Mouse (Mus musculus) hindbrain, embryonic 13.5 days (tissue): ENCODE measurements around the gene St3gal5. TPM values are rescaled to one million over a fixed set of nuclear protein-coding genes. Genes with fewer than 3 reads are reported as not detected.
A peak's percentile ranks its signal among the peaks of the same experiment; 100 is the strongest.

ENCODE experiments used
- ATAC-seq: fragments of 200-750 bp; cut with Nextera tagmentation; 2 replicates; pipeline ENCODE4 v1.8.0; 2017; ENCODE audit warnings: moderate TSS enrichment; ENCODE audit not compliant: low FRiP score
- H3K27ac ChIP-seq: fragments of 300-500 bp; sonication (generic); 2 replicates; pipeline ENCODE4 v1.5.1; 2015; ENCODE audit warnings: inconsistent platforms, mild to moderate bottlenecking, moderate library complexity
- H3K27me3 ChIP-seq: fragments of 300-500 bp; sonication (generic); 2 replicates; pipeline ENCODE4 v1.6.1; 2015; ENCODE audit warnings: mild to moderate bottlenecking, inconsistent platforms
- H3K36me3 ChIP-seq: fragments of 300-500 bp; sonication (generic); 2 replicates; pipeline ENCODE4 v1.6.1; 2015; ENCODE audit warnings: mild to moderate bottlenecking, inconsistent platforms
- H3K4me1 ChIP-seq: fragments of 300-500 bp; sonication (generic); replicated peaks from 2 replicates; pipeline ENCODE4 v1.6.1; 2015; ENCODE audit warnings: inconsistent platforms
- H3K4me2 ChIP-seq: fragments of 300-500 bp; sonication (generic); 2 replicates; pipeline ENCODE4 v1.6.1; 2015; ENCODE audit warnings: inconsistent platforms, mild to moderate bottlenecking, moderate library complexity
- H3K4me3 ChIP-seq: fragments of 300-500 bp; sonication (generic); 2 replicates; pipeline ENCODE4 v1.5.1; 2015; ENCODE audit warnings: mild to moderate bottlenecking, inconsistent platforms
- H3K9ac ChIP-seq: fragments of 300-500 bp; sonication (generic); 2 replicates; pipeline ENCODE4 v1.6.1; 2015; ENCODE audit warnings: mild to moderate bottlenecking, inconsistent platforms
- H3K9me3 ChIP-seq: fragments of 300-500 bp; sonication (generic); 2 replicates; pipeline ENCODE4 v1.6.1; 2016; ENCODE audit warnings: inconsistent platforms
- WGBS: fragments of 180-500 bp; shearing (Covaris S2); methylation state at CpG from one replicate; pipeline ENCODE4 v1.1.7; 2015; 5-methylcytosine and 5-hydroxymethylcytosine counted together
- polyA plus RNA-seq: library from polyadenylated mRNA; unstranded; fragments of >200 nt; fragmentation: Nextera tagmentation; extraction: Ambion mirVana; gene quantifications from 2 replicates; pipeline ENCODE4 v1.2.1, GENCODE M21; 2015

The St3gal5 gene
- polyA plus RNA-seq, 1 experiment from 2014 or later, result 52.9 TPM

DNA sequence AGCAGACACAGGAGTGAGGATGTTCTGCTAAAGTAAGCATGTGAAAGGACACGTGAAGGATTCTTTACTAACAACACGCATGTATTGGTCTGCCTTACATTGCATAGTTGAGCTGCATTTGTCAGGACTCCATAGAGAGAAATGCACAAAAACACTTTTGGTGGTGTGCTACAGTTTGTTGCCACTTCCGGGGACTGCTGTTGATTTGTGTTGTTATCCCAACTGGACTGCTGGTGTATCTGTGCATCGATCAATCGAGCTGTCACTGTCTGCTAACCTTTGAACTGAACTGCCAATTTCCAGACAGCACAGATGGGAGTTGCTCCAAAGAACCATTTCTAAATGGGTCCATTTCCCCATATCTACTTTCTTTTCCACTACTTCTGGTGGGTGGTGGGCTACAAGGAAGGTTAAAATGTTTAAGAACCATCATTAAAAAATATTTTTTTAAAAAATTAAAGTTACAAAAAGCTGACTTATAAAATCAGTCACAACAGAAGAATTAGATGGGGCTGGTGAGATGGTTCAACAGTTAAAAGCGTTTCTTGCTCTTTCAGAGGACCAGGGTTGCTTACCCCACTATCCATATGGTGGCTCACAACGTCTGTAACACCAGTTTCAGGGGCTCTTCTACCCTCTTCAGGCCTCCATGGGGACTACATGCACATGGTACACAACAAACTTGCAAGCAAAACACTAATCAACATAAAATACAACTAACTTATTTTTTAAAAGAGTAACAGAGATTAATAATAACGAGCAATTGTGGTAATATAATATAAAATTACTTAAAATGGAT, 61.8 kb downstream of the St3gal5 start:
- WGBS, result 86% methylated on average over 8 of the region's 8 CpGs

DNA sequence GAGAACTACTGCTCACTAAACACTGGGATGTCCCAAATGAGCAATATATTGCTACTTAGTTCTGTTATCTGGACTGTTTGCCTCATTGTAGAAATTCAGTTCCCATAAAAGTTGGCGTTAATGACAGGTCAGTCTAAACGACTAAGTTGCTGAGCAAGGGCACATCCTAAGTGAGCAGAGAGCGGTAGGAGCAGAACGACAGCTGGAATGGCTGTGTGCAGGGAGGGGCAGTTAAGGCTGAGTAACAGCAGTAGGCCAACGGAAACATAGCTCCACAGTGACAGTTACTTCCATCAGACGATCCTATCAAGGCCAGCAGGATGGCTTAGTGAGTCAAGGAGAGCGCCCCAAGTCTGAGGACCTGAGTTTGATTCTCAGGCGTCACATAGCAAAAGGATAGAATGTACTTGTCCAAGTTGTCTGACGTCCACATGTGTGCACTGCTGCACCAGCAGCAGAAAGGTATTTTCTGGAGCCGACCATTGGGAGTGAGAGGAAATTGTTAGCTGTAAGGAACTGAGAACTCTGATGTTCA, 62.5 kb downstream of the St3gal5 start:
- Histone ChIP-seq H3K9me3 (no peaks in the 10 kb centered on the region), H3K4me2 (no peak overlapping the region), H3K36me3 (peaks cover 11% of the 10 kb centered on the region), H3K27ac (no peak overlapping the region), H3K27me3 (no peaks in the 10 kb centered on the region), H3K9ac (no peak overlapping the region), H3K4me1 (no peaks in the 10 kb centered on the region; the same call in 1 of the 2 replicates), H3K4me3 (no peak overlapping the region)
- ATAC-seq, result no peak
- 85% methylated on average over 10 of the region's 10 CpGs for WGBS

More for the DNA sequence above, 61.8 kb downstream of the St3gal5 start:
- Histone ChIP-seq H3K4me1 (no peaks in the 10 kb centered on the region; the same call in 1 of the 2 replicates), H3K4me2 (no peak overlapping the region), H3K9ac (no peak overlapping the region), H3K9me3 (no peaks in the 10 kb centered on the region), H3K27ac (no peak overlapping the region), H3K4me3 (no peak overlapping the region), H3K27me3 (no peaks in the 10 kb centered on the region), H3K36me3 (peaks cover 16% of the 10 kb centered on the region)
- no peak for ATAC-seq

DNA sequence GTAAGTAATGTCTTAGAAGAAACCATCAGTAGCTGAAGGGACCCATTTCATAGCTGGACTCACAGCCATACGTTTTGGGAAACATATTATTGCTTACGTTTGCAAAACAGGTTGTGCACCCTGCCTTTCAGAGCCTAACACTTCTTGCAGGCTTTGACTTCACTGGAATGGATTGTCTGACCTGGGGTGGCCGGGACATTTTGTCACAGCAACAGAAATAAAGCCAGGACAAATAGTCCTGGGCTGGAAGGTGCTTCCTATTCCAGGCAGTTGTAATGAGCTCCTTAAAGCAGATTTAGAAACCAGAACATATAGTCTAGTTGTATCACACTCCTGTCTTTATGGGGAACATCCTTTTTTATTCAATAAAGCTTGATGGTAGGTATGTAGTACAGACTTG, 63.6 kb downstream of the St3gal5 start:
- Histone ChIP-seq H3K36me3 (no peaks in the 10 kb centered on the region), H3K4me2 (no peak overlapping the region), H3K27ac (no peak overlapping the region), H3K9ac (no peak overlapping the region), H3K9me3 (no peaks in the 10 kb centered on the region), H3K4me1 (no peaks in the 10 kb centered on the region; the same call in 1 of the 2 replicates), H3K27me3 (no peaks in the 10 kb centered on the region), H3K4me3 (no peak overlapping the region)
- WGBS, result 86% methylated on average over 3 of the region's 3 CpGs
- ATAC-seq, result no peak

DNA sequence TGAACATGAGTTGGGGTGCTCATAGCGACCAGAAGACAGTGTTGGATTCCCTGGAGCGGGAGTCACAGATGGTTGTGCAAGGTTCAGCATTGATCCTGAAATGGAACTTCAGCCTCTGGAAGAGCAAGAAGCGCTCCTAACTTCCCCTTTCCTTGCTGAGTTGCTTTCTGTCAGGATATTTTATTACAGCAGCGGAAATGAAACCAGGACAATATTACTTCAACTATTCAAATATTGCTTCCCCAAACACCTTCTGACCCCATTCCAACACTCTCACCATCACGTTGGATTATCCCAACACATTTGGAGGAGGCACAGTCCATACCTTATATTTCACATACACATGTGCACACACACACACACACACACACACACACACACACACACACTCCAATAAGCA, 64.4 kb downstream of the St3gal5 start:
- ATAC-seq, result no peak
- 87% methylated on average over 5 of the region's 5 CpGs for WGBS

DNA sequence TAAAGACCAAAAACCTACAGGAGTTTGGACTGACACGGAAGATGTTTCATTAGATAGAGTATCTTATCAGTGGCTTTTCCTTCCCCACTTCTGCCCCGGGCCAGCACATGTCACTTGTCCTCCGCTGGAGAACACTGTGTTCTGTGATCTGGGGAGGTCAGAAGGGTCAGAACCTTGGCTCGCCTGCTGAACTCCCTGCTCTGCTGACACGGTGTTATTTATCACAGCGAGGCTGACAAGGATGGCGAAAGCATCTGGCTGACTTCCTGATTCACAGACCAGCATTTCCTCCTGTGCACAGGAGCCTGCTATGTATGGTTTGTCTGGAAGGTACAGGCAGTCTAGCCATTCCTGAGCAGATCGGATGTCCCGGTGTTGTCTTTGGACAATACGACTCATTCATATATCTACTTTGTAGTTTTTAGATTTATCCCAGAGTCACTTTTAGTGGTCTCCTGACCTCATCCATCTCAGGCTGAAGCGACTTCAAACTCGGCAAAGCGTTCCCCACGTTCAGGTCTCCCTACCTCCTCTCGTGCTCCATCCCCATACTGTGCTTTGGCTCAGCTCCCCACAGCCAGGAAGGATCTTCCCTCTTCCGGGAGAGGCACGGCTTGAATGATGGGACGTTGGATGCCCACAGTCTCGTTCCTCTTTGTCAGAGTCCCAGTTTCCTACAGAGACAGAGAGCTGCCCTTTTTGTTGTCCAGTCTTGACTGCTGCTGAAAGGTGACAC, 64.9 kb downstream of the St3gal5 start:
- ATAC-seq, result no peak
- WGBS, result 47% methylated on average over 19 of the region's 19 CpGs

More for the DNA sequence above, 64.4 kb downstream of the St3gal5 start:
- H3K4me2 ChIP-seq, result no peak overlapping the region
- no peaks in the 10 kb centered on the region for H3K36me3 ChIP-seq
- H3K27me3 ChIP-seq, result no peaks in the 10 kb centered on the region
- H3K9me3 ChIP-seq, result no peaks in the 10 kb centered on the region
- H3K27ac ChIP-seq, result no peak overlapping the region
- H3K9ac ChIP-seq, result no peak overlapping the region
- H3K4me1 ChIP-seq, result no peaks in the 10 kb centered on the region; the same call in 1 of the 2 replicates
- no peak overlapping the region for H3K4me3 ChIP-seq

GRCm38 (mm10) chr6:72164321-72165275, 67.2 kb downstream of the St3gal5 start:
- WGBS, result 21% methylated on average over 20 of the region's 20 CpGs
- Histone ChIP-seq H3K4me3 (no peak overlapping the region), H3K36me3 (no peaks in the 10 kb centered on the region), H3K27me3 (no peaks in the 10 kb centered on the region), H3K4me2 (no peak overlapping the region), H3K9me3 (no peaks in the 10 kb centered on the region), H3K4me1 (no peaks in the 10 kb centered on the region; the same call in 1 of the 2 replicates), H3K9ac (no peak overlapping the region), H3K27ac (no peak overlapping the region)
- peak; percentile 94 for ATAC-seq

More for the DNA sequence above, 64.9 kb downstream of the St3gal5 start:
- no peak overlapping the region for H3K4me3 ChIP-seq
- no peaks in the 10 kb centered on the region; the same call in 1 of the 2 replicates for H3K4me1 ChIP-seq
- H3K9ac ChIP-seq, result no peak overlapping the region
- H3K36me3 ChIP-seq, result no peaks in the 10 kb centered on the region
- no peaks in the 10 kb centered on the region for H3K27me3 ChIP-seq
- H3K9me3 ChIP-seq, result no peaks in the 10 kb centered on the region
- no peak overlapping the region for H3K27ac ChIP-seq
- H3K4me2 ChIP-seq, result no peak overlapping the region

DNA sequence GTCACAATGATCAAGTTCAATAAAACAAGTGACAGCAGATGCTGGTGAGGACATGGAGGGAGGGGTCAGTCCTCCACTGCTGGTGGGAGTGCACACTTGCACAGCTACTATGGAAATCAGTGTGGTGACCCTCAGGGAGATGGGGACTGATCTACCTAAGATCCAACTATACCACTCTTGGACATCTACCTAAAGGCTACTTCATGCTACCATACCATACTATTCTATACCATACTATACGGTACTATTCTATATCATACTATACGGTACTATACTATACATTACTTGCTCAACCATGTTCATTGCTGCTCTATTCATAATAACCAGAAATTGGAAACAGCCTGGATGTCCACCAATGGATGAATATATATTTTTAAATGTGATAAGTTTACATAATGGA, 68.5 kb downstream of the St3gal5 start:
- no peaks in the 10 kb centered on the region for H3K36me3 ChIP-seq
- no peaks in the 10 kb centered on the region for H3K9me3 ChIP-seq
- no peak overlapping the region for H3K9ac ChIP-seq
- no peak overlapping the region for H3K27ac ChIP-seq
- no peak for ATAC-seq
- no peaks in the 10 kb centered on the region; the same call in 1 of the 2 replicates for H3K4me1 ChIP-seq
- no peak overlapping the region for H3K4me3 ChIP-seq
- H3K4me2 ChIP-seq, result no peak overlapping the region
- WGBS, result 51% methylated on average over 2 of the region's 2 CpGs
- no peaks in the 10 kb centered on the region for H3K27me3 ChIP-seq

DNA sequence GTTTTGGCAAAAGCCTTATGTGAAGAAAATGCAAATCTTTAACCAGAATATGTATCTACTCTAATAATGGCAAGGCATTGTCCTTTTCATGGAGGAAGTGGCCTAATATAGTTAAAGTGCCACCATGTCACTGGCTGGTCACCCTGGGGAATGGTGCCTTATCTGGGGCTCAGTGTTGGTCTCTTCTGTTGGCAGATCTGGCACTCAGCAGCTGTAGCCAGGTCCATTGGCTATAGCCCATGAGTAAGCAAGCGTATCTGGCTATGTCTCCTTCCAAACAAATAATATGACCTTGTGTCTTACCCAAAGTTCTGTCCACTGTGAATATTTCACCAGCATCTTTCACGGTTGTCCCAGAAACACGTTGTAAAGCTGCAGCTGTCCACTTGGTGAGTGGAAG, 74.0 kb downstream of the St3gal5 start:
- H3K9ac ChIP-seq, result no peak overlapping the region
- 93% methylated on average over 3 of the region's 3 CpGs for WGBS
- no peak overlapping the region for H3K4me3 ChIP-seq
- H3K27ac ChIP-seq, result no peak overlapping the region
- H3K36me3 ChIP-seq, result no peaks in the 10 kb centered on the region
- no peak for ATAC-seq
- H3K4me1 ChIP-seq, result peaks cover 4% of the 10 kb centered on the region
- no peaks in the 10 kb centered on the region for H3K27me3 ChIP-seq
- H3K9me3 ChIP-seq, result no peaks in the 10 kb centered on the region
- H3K4me2 ChIP-seq, result no peak overlapping the region

DNA sequence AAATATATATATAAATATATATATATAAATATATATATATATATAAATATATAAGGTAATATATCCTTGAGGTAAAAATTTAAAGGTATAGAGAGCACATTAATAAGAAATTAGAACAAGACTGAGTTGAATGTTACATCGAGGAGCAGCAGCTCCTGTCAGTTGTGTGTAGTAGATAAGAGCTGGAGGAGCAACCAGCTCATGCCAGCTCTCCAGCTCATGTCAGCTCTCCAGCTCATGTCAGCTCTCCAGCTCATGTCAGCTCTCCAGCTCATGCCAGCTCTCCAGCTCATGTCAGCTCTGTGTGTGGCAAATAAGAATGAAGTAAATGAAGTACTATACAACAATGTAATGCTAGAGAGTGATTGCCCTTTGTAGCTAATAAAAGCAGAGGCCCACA, 76.0 kb downstream of the St3gal5 start:
- Histone ChIP-seq H3K36me3 (no peaks in the 10 kb centered on the region), H3K9me3 (no peaks in the 10 kb centered on the region), H3K4me1 (peaks cover 4% of the 10 kb centered on the region), H3K9ac (no peak overlapping the region), H3K27ac (no peak overlapping the region), H3K4me2 (no peak overlapping the region), H3K4me3 (no peak overlapping the region), H3K27me3 (no peaks in the 10 kb centered on the region)
- no peak for ATAC-seq
- 87% methylated on average over 1 of the region's 1 CpGs for WGBS

DNA sequence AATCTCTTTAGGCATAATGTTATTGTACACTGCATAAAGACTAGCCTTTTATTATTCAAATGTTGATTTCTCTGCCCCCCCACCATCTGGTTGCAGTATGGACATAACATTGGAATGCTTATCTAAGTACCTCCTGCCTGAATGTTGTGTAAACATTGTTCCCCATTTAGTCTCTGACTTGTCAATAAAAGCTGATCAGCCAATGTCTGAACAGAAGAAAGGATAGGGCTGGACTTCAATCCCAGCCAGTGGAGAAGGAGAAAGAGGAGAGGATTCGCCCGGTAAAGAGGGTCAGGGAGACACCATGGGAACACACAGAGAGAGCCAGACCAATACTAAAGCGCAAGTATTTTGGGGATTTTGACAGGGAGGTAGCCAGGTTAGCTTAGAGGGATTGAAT, 78.0 kb downstream of the St3gal5 start:
- H3K4me2 ChIP-seq, result no peak overlapping the region
- no peaks in the 10 kb centered on the region for H3K27me3 ChIP-seq
- H3K27ac ChIP-seq, result no peak overlapping the region
- 44% methylated on average over 3 of the region's 3 CpGs for WGBS
- H3K36me3 ChIP-seq, result no peaks in the 10 kb centered on the region
- H3K4me3 ChIP-seq, result no peak overlapping the region
- no peaks in the 10 kb centered on the region for H3K9me3 ChIP-seq
- no peak for ATAC-seq
- H3K9ac ChIP-seq, result no peak overlapping the region
- peaks cover 4% of the 10 kb centered on the region for H3K4me1 ChIP-seq

GRCm38 (mm10) chr6:72176004-72176403, 78.6 kb downstream of the St3gal5 start:
- no peak overlapping the region for H3K27ac ChIP-seq

More at GRCm38 (mm10) chr6:72176004-72176403, 78.6 kb downstream of the St3gal5 start:
- no peak overlapping the region for H3K4me2 ChIP-seq
- no peaks in the 10 kb centered on the region for H3K9me3 ChIP-seq
- H3K9ac ChIP-seq, result no peak overlapping the region
- peaks cover 4% of the 10 kb centered on the region for H3K4me1 ChIP-seq
- H3K27me3 ChIP-seq, result no peaks in the 10 kb centered on the region
- no peak overlapping the region for H3K4me3 ChIP-seq
- no peaks in the 10 kb centered on the region for H3K36me3 ChIP-seq
- no peak for ATAC-seq
- WGBS, result 65% methylated on average over 5 of the region's 5 CpGs
